Mouse (Mus musculus): ENCODE results near the gene Evx2. TPM values are rescaled to one million over a fixed set of nuclear protein-coding genes. Genes with fewer than 3 reads are reported as not detected.

The Evx2 gene
- total RNA-seq (2021), result not detected
- not detected in 2 replicates for polyA plus RNA-seq (2012; rRNA removed)
- long read RNA-seq, result 0 reads

DNA sequence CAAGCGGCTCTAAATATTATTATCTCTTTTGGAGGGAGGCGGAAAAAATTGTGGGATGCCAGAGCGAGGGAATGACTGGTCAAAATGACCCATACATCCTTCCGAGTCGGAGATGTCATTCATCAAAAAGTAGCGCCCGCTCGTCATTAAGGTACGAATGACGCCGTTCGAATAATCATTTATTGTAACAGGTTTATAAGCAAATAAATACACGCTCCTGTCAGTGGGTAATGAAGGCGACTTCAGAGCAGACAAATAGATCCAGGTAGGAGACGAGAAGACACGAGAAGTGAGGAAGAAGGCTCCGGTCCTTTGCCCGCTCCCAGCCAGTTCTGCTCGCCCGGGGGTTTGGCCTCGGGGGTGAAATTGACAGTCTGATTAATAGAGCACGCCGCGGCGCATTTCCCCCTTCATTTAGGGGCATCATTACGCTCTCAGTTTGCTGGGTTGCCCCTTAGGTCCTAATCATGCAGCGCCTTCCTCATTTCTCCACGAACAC lies at the start of gene Evx2:
Gene Evx2 (minus strand): TSS at position 51 of the 499 bp plus-strand sequence.
- no peak for DNase-seq

- peak; percentile 75 for DNase-seq
Observed at GRCm38 (mm10) chr2:74708676-74709075, 49.3 kb upstream of the Evx2 start.

GRCm38 (mm10) chr2:74707599-74707998 lies 48.2 kb upstream of the Evx2 start:
- DNase-seq, result no peak

GRCm38 (mm10) chr2:74706393-74706960 lies 47.1 kb upstream of the Evx2 start:
- peak; percentile 9 for DNase-seq

GRCm38 (mm10) chr2:74705467-74706089 lies 46.2 kb upstream of the Evx2 start:
- DNase-seq, result peak; percentile 88

GRCm38 (mm10) chr2:74704999-74705466 lies 45.7 kb upstream of the Evx2 start:
- DNase-seq, result peak; percentile 81

DNA sequence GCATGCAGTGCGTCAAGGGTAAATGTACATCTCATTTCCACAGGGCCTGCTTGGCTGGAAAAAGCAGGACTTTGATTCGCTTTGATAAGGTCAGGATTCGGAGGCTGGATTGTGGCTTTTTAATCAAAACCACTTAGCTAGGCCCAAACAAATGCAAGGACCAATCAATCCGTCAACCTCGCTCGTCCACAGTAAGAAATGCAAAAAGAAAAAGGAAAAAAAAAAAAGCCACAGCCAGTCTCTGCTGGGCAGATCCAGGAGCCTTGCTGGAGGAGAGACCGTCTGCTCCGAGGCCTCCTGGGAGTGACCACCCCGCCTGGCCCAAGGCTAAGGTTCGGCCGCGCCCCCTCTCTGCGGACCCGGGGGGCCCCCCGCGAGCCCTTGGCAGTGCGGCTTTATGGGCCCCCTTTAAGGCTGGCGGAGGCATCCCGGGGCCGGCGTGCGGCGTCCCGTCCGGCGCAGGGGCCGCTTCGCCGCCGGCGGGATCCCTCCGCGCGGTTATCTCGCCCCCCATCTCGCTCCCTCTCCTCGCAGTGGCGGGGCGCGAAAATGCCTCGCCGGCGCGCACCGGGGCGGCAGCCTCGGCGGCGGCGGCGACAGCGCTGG lies 45.1 kb upstream of the Evx2 start, which contains the start of gene Hoxd8:
Gene Hoxd8 (plus strand): TSS at position 223 of the 606 bp plus-strand sequence.
- peak; percentile 91 for DNase-seq

GRCm38 (mm10) chr2:74703720-74704392 lies 44.5 kb upstream of the Evx2 start:
- DNase-seq, result no peak

- no peak for DNase-seq
Observed at GRCm38 (mm10) chr2:74703317-74703716, 44.0 kb upstream of the Evx2 start.

GRCm38 (mm10) chr2:74702820-74703219 lies 43.5 kb upstream of the Evx2 start:
- no peak for DNase-seq

DNA sequence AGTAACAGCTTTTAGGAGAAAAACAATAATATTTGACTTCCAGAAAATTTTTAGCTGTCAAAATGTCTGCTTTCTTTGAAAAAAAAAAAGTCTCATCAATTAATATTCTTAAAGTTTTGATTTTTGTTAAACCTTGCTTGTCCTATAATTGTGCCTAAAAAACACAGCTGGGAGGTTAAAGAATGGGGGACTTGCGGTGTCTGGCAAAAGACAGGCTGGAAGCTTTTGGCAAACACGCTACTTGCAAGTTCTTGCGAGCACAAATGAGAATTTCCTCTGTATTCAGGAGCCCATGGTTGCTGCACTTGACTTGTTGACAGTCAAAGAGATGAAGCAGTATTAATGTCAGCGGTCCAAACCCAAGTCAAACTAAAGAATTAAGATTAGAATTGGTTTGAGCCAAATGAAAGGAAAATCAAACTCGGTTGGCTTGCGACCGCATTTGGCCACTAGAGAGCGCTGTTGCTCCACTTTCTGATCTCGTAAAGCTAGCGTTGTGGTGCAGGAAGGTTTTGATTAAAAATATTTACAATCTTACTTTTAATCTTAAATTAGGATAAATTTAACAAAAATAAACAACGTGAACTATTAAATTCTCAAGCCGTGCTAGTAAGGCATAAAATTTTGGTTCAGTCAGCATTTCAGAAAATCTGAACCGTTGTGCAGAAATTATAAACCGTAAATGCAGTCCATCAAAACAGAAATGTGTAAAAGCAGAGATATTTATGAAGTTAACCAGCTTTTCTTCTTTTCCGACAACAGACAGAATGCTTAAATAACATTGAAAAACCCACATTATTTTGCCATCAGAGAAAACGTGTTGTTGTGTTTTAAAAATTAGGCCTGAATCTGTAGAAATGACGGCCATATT lies 42.8 kb upstream of the Evx2 start:
- peak; percentile 72 for DNase-seq

DNA sequence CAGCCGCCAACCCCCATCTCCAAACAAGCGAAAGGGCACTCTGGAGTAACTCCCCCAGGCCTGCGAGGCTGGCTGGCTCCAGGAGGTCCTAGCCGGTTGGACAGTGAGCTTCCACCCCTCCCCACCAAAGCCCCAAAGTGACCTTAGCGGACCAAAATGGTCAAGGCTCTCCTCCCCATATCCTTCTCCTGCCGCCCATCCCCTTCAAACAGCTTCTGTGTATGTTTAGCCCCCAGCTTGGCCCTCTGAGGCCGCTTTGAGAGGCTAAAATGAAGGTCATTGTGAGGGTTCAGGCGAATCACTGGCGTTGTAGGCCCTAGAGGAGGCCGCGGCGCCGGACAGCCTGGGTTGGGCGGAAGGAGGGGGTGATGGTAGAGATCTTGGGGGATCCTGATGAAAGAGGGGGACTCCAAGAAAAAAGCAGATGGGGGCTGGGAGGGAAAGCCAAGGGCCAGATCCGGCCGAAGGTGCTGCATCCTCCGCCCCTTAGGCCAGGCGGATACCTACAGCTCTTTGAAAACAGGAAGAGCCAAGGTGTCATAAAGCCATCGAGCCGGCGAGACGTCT lies 41.3 kb upstream of the Evx2 start:
- no peak for DNase-seq

DNA sequence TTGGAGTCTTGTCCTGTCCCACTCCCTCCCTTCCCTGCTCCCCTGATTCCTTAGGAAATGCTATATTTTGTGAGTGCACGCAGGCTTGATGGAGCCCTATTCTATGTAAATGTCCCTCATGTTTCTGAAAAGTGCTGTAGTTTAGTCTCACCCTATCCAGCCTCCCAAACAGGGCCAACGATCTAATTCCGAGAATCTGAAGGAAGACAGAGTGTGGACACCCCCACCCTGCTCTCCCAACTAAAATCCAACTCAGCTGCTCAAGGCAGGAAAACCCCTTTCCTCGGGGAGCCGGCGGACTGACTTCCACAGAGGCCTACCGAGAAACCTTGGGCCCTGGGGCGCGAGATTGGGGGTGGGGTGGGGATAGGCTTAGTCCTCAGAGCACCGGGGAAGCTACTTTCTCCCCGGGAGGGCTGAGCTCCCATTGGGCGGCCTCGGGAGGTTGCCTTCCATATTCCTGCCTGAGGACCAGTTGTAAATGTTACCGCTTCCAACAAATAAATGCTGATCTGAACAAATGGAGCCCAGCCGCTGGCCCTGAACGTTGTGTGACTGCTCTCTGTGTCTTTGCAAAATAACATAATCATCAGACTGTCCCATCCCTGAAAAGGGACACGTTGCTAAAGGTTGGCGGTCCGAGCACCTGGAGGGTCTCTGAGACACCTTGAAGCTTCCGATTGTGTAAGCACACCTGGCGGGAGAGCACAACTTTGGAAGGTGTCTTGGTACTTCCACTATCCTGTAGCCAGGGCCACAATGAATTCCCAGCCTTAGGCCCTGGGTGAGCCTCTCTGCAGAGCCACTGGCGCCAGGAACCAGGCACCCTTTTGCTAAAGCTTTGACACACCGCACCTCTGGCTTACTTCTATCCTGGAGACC lies 40.5 kb upstream of the Evx2 start:
- no peak for DNase-seq

GRCm38 (mm10) chr2:74699053-74699430 lies 39.7 kb upstream of the Evx2 start:
- peak; percentile 52 for DNase-seq

DNA sequence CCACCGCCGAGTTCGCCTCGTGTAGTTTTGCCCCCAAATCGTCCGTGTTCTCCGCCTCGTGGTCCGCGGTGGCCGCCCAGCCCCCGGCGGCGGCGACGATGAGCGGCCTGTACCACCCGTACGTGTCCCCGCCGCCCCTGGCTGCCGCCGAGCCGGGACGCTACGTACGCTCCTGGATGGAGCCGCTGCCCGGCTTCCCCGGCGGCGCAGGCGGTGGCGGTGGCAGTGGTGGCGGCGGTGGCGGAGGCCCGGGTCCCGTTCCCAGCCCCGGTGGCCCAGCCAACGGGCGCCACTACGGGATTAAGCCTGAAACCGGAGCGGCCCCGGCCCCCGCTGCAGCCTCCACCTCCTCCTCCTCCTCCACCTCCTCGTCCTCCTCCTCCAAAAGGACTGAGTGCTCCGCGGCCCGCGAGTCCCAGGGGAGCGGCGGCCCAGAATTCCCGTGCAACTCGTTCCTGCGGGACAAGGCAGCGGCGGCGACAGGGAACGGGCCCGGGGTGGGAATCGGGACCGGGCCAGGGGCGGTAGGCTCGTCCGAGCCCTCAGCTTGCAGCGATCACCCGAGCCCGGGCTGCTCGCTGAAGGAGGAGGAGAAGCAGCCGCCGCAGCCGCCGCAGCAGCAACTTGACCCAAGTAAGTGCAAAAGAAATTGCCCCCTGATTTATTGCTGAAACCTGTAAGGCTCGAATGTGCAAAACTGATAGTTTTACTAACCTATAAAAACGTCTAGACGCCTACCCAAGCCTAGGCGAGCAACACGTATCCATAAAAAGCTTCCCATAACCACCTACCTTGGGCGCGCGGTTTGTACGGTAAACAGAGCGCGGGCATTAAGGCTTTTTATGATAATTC lies 39.1 kb upstream of the Evx2 start:
- peak; percentile 78 for DNase-seq

DNA sequence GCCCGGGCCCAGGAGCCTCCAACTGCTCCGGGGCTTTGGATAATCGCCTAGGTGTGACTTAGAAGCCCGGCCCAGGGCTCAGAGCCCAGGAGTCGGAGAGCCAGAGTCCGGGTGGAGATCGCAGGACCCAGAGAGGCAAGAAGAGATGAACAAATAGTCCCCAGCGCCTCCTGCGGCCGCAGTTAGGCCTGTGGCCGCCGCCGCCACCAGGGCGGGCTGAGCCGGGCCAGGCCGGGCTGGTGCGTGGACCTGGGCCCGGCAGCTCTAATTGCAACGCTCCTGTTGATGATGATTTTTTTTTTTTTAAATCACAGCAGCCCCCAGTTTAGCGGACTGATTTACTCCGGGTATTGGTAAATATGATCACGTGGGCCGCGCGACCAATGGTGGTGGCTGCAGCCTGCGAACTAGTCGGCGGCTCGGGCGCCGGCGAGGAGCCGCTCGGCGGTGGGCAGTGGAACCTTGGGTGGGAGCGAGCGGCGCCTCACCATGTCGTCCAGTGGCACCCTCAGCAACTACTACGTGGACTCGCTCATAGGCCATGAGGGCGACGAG lies 38.3 kb upstream of the Evx2 start, which contains the start of gene Hoxd9:
Gene Hoxd9 (plus strand): TSS at position 161 of the 555 bp plus-strand sequence.
- DNase-seq, result peak; percentile 88

DNA sequence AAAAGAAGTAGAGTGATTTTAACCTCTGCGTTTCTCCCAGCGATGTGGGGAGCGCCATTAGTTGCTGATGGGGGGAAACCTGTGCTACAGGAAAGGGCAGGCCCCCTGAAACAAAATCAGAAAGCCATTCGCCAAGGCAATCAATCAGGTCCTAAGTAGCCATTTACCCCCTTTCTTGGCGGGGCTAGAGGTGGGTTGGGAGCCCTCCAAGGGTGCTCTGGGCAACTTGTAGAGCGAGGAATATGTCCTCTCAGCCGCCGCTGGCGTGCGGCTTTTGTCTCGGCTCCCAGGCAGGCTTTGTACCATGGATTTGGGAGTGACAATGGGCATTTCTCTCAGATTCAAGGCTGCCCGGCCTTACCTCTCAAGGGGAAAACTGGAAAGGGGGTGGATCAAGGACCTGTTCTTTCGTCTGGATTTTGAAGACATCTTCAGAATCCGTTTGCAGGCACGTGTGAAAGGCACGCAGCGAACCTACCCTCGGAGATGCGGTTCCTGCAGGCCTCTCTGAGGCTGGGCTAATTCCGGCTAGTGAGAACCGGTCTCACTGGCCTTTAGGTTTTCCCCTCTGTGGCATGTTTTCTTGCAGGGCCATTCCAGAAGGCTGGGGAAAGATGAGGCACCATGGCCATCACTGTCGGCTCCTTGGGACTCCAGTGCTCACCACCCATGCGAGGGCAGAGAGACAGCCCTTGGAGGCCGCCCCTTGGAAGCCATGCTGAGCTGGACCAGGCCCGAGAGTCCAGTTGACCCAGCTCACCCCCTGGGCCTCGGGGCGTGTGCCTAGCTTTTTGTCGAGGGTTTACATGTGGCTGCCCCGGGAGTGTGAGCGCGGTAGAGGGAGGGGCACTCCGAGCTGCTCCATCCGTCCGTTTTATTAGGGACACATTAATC lies 37.3 kb upstream of the Evx2 start:
- DNase-seq, result no peak

Data from adrenal gland, adult 2 months (tissue).